Mouse (Mus musculus) adrenal gland (tissue): ENCODE measurements at regions not wholly inside any gene's neighbourhood (a gene's known extent, or its start where the extent isn't known, plus 50 kb on each side); places are given as distances from the start of the nearest gene placed in this dataset.

Experiments used
- intact Hi-C: fragments of 180-260 bp; cut with DNase I; formaldehyde crosslinking; loops from one replicate; pipeline ENCODE4 v1.15.1; 2025

DNA sequence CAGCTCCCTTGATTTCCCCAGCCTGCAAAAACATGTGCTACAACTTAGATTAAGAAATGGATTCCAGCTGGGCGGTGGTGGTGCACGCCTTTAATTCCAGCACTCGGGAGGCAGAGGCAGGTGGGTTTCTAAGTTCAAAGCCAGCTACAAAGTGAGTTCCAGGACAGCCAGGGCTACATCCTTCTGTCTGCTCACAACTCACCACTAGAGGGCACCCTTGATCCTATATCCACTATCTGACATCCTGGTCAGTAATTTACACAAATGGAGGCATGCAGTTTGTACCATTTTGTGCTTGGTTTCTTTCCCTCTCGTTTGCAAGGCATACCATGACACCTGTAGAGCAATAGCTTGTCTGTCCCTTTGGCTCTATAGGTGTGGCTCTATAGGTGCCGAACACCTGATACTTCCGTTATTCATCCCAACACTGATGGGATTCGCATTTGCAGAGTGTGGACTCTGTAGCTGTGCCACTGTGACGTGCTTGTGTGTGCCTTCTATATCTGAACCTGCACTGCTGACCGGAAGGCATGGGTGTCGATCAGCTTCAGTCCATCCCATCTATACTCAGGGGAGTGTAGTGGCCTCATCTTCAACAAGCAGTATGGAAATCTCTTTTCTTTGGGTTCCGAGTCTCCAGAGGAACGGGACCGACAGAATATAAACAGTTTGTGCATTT, 108.4 kb upstream of the Spata13 start:
- intact Hi-C loops: loop anchor here (2.0 kb wide), 1 partner anchor 169 kb away; no protein-coding TSS in a partner anchor

- intact Hi-C loops: loop anchor here (2.0 kb wide), 2 partner anchors 163 to 169 kb away; no protein-coding TSS in a partner anchor
Observed at GRCm38 (mm10) chr14:60525979-60526378, 107.8 kb upstream of the Spata13 start.

DNA sequence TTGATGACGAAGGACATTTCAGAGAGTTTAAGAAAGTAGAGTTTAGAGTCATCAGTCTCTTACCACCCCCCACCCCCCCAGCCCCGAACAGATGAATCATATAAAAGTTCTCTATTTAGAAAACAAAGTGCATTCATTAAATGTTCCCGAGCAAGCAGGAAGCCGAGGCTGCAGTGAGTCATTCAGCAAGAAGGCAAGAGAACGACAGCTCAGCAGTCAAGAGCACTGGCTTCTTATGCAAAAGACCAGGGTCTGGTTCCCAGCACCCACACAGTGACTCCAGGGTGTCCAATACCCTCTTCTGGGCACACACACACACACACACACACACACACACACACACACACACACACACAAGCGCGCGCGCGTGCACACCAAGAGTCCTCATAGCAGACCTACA, 107.0 kb upstream of the Spata13 start:
- intact Hi-C loops: loop anchor here (2.0 kb wide), 1 partner anchor 162 kb away; no protein-coding TSS in a partner anchor

- intact Hi-C loops: loop anchor here (2.0 kb wide), 1 partner anchor 161 kb away; no protein-coding TSS in a partner anchor
Observed at GRCm38 (mm10) chr14:60527951-60528350, 105.8 kb upstream of the Spata13 start.

DNA sequence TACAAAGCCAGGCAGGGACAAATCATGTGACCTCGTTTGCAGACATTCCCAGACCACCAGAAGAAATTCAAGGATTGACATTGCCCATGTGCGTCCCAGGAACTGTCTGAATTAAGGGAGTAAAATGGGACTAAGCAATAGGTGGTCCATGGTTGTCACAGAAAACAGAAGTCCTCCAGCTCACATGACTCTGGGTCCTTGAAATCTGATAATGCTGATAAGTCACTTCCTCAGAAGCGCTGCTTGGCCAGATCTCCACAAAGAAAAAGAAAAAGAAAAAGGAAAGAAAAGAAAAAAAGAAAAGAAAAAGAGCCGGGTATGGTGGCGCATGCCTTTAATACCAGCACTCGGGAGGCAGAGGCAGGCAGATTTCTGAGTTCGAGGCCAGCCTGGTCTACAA, 105.3 kb upstream of the Spata13 start:
- intact Hi-C loops: no loop called here

- intact Hi-C loops: no loop called here
Observed at GRCm38 (mm10) chr14:60529022-60529421, 104.8 kb upstream of the Spata13 start.

DNA sequence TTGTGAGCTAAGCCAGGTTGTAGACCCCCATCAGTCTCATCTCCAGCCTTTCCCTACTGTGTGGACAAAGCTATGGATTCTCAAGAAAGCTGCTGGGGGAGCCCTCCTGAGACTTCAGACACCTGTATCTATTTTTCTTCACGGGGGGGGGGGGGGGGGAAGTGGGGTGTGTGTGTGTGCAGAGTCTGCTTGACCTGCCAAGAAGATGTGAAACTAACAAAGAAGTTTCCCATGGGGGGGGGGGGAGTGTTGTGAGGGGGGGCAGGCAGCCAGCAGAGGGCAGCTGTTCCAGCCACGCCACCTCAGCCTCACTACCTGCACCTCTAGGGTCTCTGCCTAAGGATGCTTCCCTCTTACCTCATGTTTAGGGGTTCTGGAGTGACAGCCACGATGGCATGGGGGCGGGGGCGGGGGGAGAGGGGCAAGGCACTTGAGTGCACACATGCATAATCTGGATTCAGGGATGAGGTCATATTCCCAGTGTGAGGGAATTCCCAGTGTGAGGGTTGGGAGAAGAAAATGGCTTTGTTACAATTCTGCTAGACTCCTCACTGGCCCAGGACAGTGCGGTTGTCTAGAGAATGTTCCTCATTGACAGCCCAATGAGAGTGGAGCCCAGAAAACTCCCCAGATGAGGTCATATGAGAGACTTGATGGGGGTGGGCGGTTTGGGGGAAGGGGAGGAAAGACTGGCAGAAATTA, 104.0 kb upstream of the Spata13 start:
- intact Hi-C loops: loop anchor here (2.0 kb wide), 1 partner anchor 105 kb away; the partner anchor contains the start of gene Spata13

DNA sequence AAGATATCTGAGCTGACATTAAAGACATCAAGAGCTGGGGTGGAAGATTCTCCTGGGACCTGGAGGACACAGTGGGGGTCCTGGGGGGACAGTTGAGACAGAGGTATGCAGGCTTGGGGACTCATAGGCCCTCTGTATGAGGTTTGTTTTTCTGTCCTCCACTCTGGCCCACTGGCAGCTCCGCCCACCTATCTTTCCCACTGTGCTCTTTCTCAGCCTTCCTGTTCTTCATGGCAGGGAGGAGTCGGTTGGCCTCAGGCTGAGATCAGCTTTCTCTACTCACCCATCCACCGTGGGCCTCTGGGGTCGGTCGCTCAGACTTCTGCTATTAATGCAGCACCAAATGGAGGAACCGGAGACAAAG, 103.5 kb upstream of the Spata13 start:
- intact Hi-C loops: loop anchor here (2.0 kb wide), 1 partner anchor 104 kb away; the partner anchor contains the start of gene Spata13

GRCm38 (mm10) chr14:60530973-60531372, 102.8 kb upstream of the Spata13 start:
- intact Hi-C loops: loop anchor here (2.0 kb wide), 1 partner anchor 104 kb away; the partner anchor contains the start of gene Spata13

DNA sequence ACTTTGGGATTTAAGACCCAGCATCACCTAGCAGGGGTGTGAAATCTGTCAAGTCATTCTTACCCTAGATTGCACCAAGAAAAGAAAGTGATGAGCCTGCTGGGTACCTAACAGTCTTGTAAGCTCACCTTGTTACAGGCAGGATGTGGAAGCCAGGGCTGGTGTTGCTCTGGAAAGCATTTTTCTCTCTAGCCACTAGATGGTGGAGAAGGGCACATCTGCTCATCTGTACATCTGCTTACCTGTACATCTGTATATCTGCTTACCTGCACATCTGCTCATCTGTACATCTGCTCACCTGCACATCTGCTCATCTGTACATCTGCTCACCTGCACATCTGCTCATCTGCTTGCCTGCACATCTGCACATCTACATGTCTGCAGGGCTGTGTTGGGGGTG, 102.0 kb upstream of the Spata13 start:
- intact Hi-C loops: loop anchor here (2.0 kb wide), 1 partner anchor 103 kb away; the partner anchor contains the start of gene Spata13

GRCm38 (mm10) chr14:60533452-60534224, 100.2 kb upstream of the Spata13 start:
- intact Hi-C loops: no loop called here

GRCm38 (mm10) chr14:60539040-60539439, 94.8 kb upstream of the Spata13 start:
- intact Hi-C loops: no loop called here

DNA sequence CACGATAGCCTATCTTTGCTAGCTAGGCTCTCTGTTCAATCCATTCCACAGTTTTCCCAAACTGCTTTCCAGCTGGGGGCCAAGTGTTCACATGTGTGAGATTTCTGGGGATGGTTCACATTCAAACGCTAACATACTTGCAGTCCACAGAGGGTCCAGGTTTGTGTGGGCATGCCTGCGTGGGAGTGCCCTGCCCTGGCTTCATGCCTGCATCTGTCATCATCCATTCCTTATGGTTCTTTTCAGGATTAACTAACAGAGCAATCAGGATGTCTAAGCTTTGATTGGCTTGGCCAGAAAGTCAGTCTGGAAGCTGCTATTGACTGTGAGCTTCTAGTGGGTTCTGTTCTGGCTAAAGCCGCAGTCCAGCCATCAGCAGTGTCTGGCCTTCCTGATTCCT, 93.7 kb upstream of the Spata13 start:
- intact Hi-C loops: no loop called here

DNA sequence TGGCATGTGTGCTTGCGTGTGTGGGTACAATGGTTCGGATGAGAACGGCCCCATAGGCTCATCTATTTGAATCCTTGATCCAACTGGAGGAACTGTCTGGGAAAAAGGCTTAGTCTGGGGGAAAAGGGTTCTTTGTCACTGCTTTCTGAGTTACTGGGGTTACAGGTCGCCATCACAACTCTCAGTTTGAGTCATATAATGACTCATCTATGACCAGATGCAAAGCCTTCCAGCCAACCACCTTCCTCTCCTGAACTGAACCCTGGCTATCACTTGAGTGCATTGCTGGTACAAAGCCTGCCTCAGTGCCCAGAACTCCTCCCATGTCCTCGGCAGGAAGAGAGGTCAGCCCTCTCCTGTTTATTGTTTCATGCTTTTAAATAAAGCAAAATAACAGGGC, 92.2 kb upstream of the Spata13 start:
- intact Hi-C loops: no loop called here

- intact Hi-C loops: no loop called here
Observed at GRCm38 (mm10) chr14:60544767-60545166, 89.0 kb upstream of the Spata13 start.

- intact Hi-C loops: no loop called here
Observed at GRCm38 (mm10) chr14:60554222-60554740, 79.5 kb upstream of the Spata13 start.

DNA sequence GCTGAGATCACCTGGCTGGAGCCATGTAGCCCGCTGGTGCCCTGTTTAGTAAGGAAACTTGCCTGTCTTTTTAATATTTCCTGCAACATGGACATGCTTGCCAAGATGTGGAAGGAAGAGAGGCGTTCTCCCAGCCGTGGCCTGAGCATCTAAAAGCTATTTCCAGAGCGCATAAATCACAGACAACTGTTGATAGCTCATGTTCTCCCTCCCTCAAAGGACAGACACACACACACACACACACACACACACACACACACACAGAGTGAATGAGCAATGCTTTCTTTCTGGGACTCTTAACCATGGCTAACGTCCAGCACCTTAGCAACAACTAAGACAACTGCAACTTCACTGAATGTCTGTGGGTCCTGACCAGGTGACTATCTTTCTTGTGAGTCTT, 77.3 kb upstream of the Spata13 start:
- intact Hi-C loops: no loop called here

GRCm38 (mm10) chr14:60557020-60557419, 76.8 kb upstream of the Spata13 start:
- intact Hi-C loops: no loop called here

- intact Hi-C loops: no loop called here
Observed at GRCm38 (mm10) chr14:60559376-60559775, 74.4 kb upstream of the Spata13 start.

GRCm38 (mm10) chr14:60559826-60560529, 73.8 kb upstream of the Spata13 start:
- intact Hi-C loops: no loop called here

DNA sequence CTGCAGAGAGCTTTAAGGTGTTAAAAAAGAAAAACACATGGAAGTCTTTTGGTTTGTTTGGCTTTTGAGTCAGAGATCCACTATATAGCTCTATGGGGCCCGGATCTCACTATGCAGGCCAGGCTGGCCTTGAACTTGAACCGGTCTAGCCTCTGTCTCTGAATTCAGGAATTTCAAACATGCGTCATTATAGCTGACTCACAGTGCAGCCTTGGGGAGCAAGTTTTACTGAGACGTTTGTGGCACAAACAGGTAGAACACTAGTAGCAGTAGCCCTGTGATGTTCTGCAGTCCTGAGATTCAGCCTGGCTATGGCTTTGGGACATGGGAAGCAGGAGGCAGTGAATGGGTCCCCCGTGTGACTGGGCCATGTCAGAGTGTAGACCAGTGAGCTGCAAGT, 57.5 kb upstream of the Spata13 start:
- intact Hi-C loops: no loop called here
